In the genomic region with DNA sequence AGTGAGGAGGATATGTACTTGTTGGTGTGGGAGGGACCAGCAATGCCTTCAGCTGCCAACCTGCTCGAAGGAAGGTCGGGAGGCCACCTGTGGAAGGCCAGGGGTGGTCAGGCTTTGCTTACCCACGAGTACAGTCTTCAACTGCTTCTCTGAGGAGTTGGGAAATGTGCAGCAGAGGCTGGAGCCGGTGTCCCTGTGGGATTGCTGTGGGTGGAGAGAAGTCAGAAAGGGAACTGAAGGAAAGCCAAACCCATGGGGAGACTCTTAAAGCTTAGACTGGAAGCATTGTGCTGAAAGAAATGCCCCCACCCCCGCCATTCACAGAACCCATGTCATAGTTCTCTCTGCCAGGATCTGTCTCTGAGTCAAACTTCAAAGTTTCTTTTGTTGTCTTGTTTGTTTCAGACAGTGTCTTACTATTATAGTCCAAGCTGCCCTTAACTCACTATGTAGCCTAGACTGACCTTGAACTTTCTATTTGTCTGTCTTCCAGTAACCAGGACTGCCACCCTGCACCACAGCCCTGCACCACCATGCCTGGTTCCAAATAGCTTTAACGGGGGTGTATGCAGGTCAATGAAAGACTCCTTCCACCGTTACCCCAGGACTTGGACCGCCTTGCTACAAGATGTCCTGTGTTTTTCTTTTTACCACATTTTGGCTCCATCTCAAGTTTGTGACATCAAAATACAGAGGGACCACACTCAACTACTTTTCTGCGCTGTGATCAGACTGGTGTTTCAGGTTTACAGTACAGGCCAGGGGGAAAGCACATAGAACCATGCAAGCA, we compare ENCODE assay signal across 9 mouse cellular contexts.
DNase-seq lines count a peak whose midpoint lies in the region; ATAC-seq and TF ChIP-seq lines count a peak whose summit lies in the region.
"Had no signal": no experiment of that assay in that cellular context is flagged by ENCODE, and none has a peak within 500 bp of the region (broad histone marks: within the 10 kb centered on the region; RNA-seq: fewer than 3 reads in every experiment).

No protein-coding gene starts in this region.

- no peak overlapping the region for H3K4me2 ChIP-seq in limb, embryonic 11.5 days (ENCODE audit: low read depth, severe bottlenecking)
- H3K4me2 ChIP-seq in forebrain, embryonic 13.5 days, result no peak overlapping the region

- no peaks in the 10 kb centered on the region for H3K9me3 ChIP-seq in limb, embryonic 11.5 days (ENCODE audit: control insufficient read depth, low read length)
- H3K9me3 ChIP-seq in forebrain, embryonic 13.5 days (replicated peaks), result no peaks in the 10 kb centered on the region

- no peak for ATAC-seq in limb, embryonic 11.5 days (ENCODE audit: insufficient number of reproducible peaks, low FRiP score, low TSS enrichment, low read depth)
- no peak for ATAC-seq in forebrain, embryonic 13.5 days
- no peak for ATAC-seq in megakaryocyte-erythroid progenitor cell, adult 5-6 weeks (replicated peaks; ENCODE audit: low FRiP score, low TSS enrichment, poor library complexity, severe bottlenecking)

- no peak for DNase-seq in layer of hippocampus, adult 2 months (ENCODE audit: low spot score in 2 of 2)
- no peak for DNase-seq in layer of hippocampus, postnatal 10 days (ENCODE audit: low spot score in 2 of 2)
- peak; percentile 97 for DNase-seq in fibroblast of lung, adult 2 months (ENCODE audit: low read depth)
- DNase-seq in limb, embryonic 11.5 days (ENCODE audit: low spot score), result no peak
- no peak for DNase-seq in left cerebral cortex, adult 8-10 months (ENCODE audit: low spot score in 2 of 2)
- DNase-seq: cerebellum, postnatal 10 days had no signal

- peaks cover 2% of the 10 kb centered on the region for H3K36me3 ChIP-seq in limb, embryonic 11.5 days (ENCODE audit: control insufficient read depth, insufficient read depth, low read length)
- no peaks in the 10 kb centered on the region for H3K36me3 ChIP-seq in forebrain, embryonic 13.5 days (ENCODE audit: poor library complexity, severe bottlenecking)

- H3K27ac ChIP-seq in layer of hippocampus, adult 2 months, result peak overlapping the region; percentile 81
- peak overlapping the region; percentile 60 for H3K27ac ChIP-seq in cortical plate, adult 2 months (ENCODE audit: insufficient read depth, low read length)
- H3K27ac ChIP-seq in limb, embryonic 11.5 days (replicated peaks; ENCODE audit: low read depth, low read length), result 0 out of 2 replicates have a peak overlapping the region, but pooled peaks have one; percentile 58
- no peak overlapping the region for H3K27ac ChIP-seq in forebrain, embryonic 13.5 days

- TF ChIP-seq CTCF in layer of hippocampus, adult 2 months (conservative IDR thresholded peaks at IDR 0.05), result no peak
- no peak for TF ChIP-seq CTCF in cortical plate, adult 2 months (IDR thresholded peaks at IDR 0.05; ENCODE audit: extremely low read depth, insufficient read depth, low read length)

- no peak overlapping the region for H3K4me3 ChIP-seq in layer of hippocampus, adult 2 months
- H3K4me3 ChIP-seq in cortical plate, adult 2 months (ENCODE audit: insufficient read depth, low read length), result no peak overlapping the region
- no peak overlapping the region for H3K4me3 ChIP-seq in limb, embryonic 11.5 days (ENCODE audit: low read depth, low read length)
- H3K4me3 ChIP-seq in forebrain, embryonic 13.5 days, result no peak overlapping the region

- no peaks in the 10 kb centered on the region for H3K27me3 ChIP-seq in limb, embryonic 11.5 days (ENCODE audit: control insufficient read depth, insufficient read depth, low read length)
- H3K27me3 ChIP-seq in forebrain, embryonic 13.5 days, result no peaks in the 10 kb centered on the region

- peaks cover 6% of the 10 kb centered on the region for H3K4me1 ChIP-seq in cortical plate, adult 2 months (ENCODE audit: control insufficient read depth, insufficient read depth, low read length)
- H3K4me1 ChIP-seq in limb, embryonic 11.5 days (ENCODE audit: control insufficient read depth, insufficient read depth, low read length), result peaks cover 15% of the 10 kb centered on the region
- H3K4me1 ChIP-seq in forebrain, embryonic 13.5 days, result no peaks in the 10 kb centered on the region

- H3K9ac ChIP-seq in limb, embryonic 11.5 days (ENCODE audit: low read length), result no peak overlapping the region
- no peak overlapping the region for H3K9ac ChIP-seq in forebrain, embryonic 13.5 days

- TF ChIP-seq POLR2A in cortical plate, adult 2 months (IDR thresholded peaks at IDR 0.05; ENCODE audit: extremely low read depth, insufficient read depth, low read length), result no peak

- WGBS in limb, embryonic 11.5 days, result 84% methylated on average over 9 of the region's 9 CpGs
- 76% methylated on average over 9 of the region's 9 CpGs for WGBS in forebrain, embryonic 13.5 days
